Mouse (Mus musculus) thymus, adult 2 months (tissue): Measurements from ENCODE around the gene Bora.

Experiments
- CTCF ChIP-seq: fragments of 200-500 bp; IDR thresholded peaks from 2 replicates; pipeline ENCODE4 v1.5.1; 2012; ENCODE audit warnings: mild to moderate bottlenecking, control low read depth, low read length, moderate library complexity, borderline replicate concordance; ENCODE audit not compliant: control insufficient read depth, poor library complexity, insufficient read depth; ENCODE audit errors: extremely low read depth
- POLR2A ChIP-seq: fragments of 200-500 bp; IDR thresholded peaks from 2 replicates; pipeline ENCODE4 v1.6.1; 2012; ENCODE audit warnings: mild to moderate bottlenecking, low read length, control low read depth, moderate library complexity; ENCODE audit not compliant: control insufficient read depth, poor library complexity, insufficient read depth; ENCODE audit errors: extremely low read depth

DNA sequence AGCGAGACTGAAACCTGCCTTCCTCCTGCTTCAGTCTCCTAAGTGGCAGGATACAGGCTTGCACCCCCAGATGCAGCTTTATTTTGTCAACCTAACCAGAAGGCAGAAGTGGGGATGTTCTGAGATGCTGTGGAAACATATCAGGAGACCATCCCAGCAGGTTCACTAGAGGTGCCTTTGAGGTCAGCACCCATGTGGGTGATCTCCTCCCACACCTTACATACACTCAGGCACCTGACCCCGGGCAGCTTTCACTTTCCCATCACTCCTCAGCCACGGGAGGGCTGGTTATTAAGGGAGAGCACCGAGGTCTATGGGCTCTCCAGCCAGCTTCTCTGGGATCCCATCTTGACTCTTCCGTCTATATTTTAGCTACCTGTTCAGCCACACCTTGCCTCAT is 13.4 kb upstream of the Bora start:
- no peak for TF ChIP-seq POLR2A
- no peak for TF ChIP-seq CTCF
